Mouse (Mus musculus) kidney, postnatal 0 days (tissue): ENCODE data around the gene Thoc5. TPM values are rescaled to one million over a fixed set of nuclear protein-coding genes. Genes with fewer than 3 reads are reported as not detected.

Experiments used
- ATAC-seq: fragments of 200-750 bp; cut with Nextera tagmentation; replicated peaks from 2 replicates; pipeline ENCODE4 v1.8.0; 2017; ENCODE audit warnings: low read depth, moderate number of reproducible peaks, moderate TSS enrichment, moderate library complexity; ENCODE audit not compliant: low FRiP score
- DNase-seq: peaks from one replicate; pipeline ENCODE4 v3.0.0-alpha.2; 2016; ENCODE audit warnings: low spot score
- H3K27ac ChIP-seq: fragments of 300-500 bp; sonication (generic); 2 replicates; pipeline ENCODE4 v1.5.1; 2014; ENCODE audit warnings: mild to moderate bottlenecking
- H3K27me3 ChIP-seq: fragments of 300-500 bp; sonication (generic); 2 replicates; pipeline ENCODE4 v1.6.1; 2014; ENCODE audit warnings: low read length, mixed read lengths; ENCODE audit not compliant: insufficient read depth
- H3K36me3 ChIP-seq: fragments of 300-500 bp; sonication (generic); 2 replicates; pipeline ENCODE4 v1.6.1; 2014; ENCODE audit warnings: low read length, mixed read lengths; ENCODE audit not compliant: insufficient read depth
- H3K4me1 ChIP-seq: fragments of 300-500 bp; sonication (generic); replicated peaks from 2 replicates; pipeline ENCODE4 v1.6.1; 2014; ENCODE audit warnings: antibody characterized with exemption, low read length, mixed read lengths; ENCODE audit not compliant: insufficient read depth
- H3K4me2 ChIP-seq: fragments of 300-500 bp; sonication (generic); 2 replicates; pipeline ENCODE4 v1.6.1; 2014; ENCODE audit warnings: mild to moderate bottlenecking, low read length, moderate library complexity, mixed read lengths
- H3K4me3 ChIP-seq: fragments of 300-500 bp; sonication (generic); replicated peaks from 2 replicates; pipeline ENCODE4 v1.5.1; 2014; ENCODE audit warnings: low read depth, low read length
- H3K9ac ChIP-seq: fragments of 300-500 bp; sonication (generic); 2 replicates; pipeline ENCODE4 v1.6.1; 2014; ENCODE audit warnings: low read depth, low read length
- H3K9me3 ChIP-seq: fragments of 300-500 bp; sonication (generic); replicated peaks from 2 replicates; pipeline ENCODE4 v1.6.1; 2016; ENCODE audit warnings: low read length, inconsistent platforms, mixed read lengths
- CTCF ChIP-seq: IDR thresholded peaks from 2 replicates; pipeline ENCODE4 v1.5.1; 2016; ENCODE audit warnings: antibody characterized with exemption, low read depth, mild to moderate bottlenecking, moderate library complexity
- WGBS: fragments of 180-500 bp; shearing (Covaris S2); extraction: QIAGEN DNeasy Blood & Tissue Kit; methylation state at CpG from one replicate; pipeline ENCODE4 v1.1.7; 2014; 5-methylcytosine and 5-hydroxymethylcytosine counted together
- polyA plus RNA-seq: library from polyadenylated mRNA; unstranded; fragments of >200 nt; fragmentation: Nextera tagmentation; extraction: Ambion mirVana; gene quantifications from 2 replicates; pipeline ENCODE4 v1.2.1, GENCODE M21; 2015

Gene Thoc5
- polyA plus RNA-seq, 1 experiment from 2014 or later: 27.3 TPM

GRCm38 (mm10) chr11:4901956-4902355 lies 6.8 kb downstream of the Thoc5 start:
- no peak for ATAC-seq

GRCm38 (mm10) chr11:4906231-4906630 lies 11.1 kb downstream of the Thoc5 start:
- no peak for DNase-seq
- no peak overlapping the region for H3K4me3 ChIP-seq
- H3K27ac ChIP-seq: no peak overlapping the region
- no peak for ATAC-seq
- H3K4me1 ChIP-seq: no peaks in the 10 kb centered on the region
- H3K36me3 ChIP-seq: peaks cover 30% of the 10 kb centered on the region
- no peak for TF ChIP-seq CTCF
- H3K4me2 ChIP-seq: no peak overlapping the region
- 90% methylated on average over 6 of the region's 6 CpGs for WGBS
- H3K9ac ChIP-seq: no peak overlapping the region
- H3K9me3 ChIP-seq: no peaks in the 10 kb centered on the region
- no peaks in the 10 kb centered on the region for H3K27me3 ChIP-seq

More at GRCm38 (mm10) chr11:4901956-4902355, 6.8 kb downstream of the Thoc5 start:
- no peak overlapping the region for H3K27ac ChIP-seq
- 91% methylated on average over 6 of the region's 6 CpGs for WGBS
- no peak overlapping the region for H3K4me3 ChIP-seq
- no peak for TF ChIP-seq CTCF
- no peak overlapping the region for H3K9ac ChIP-seq
- no peaks in the 10 kb centered on the region for H3K9me3 ChIP-seq
- H3K4me1 ChIP-seq: no peaks in the 10 kb centered on the region
- no peak for DNase-seq
- peaks cover 25% of the 10 kb centered on the region for H3K36me3 ChIP-seq
- no peak overlapping the region for H3K4me2 ChIP-seq
- no peaks in the 10 kb centered on the region for H3K27me3 ChIP-seq

GRCm38 (mm10) chr11:4916068-4916467 lies 20.9 kb downstream of the Thoc5 start:
- H3K4me3 ChIP-seq: no peak overlapping the region
- no peaks in the 10 kb centered on the region for H3K27me3 ChIP-seq
- no peak overlapping the region for H3K9ac ChIP-seq
- no peak overlapping the region for H3K4me2 ChIP-seq
- 57% methylated on average over 1 of the region's 1 CpGs for WGBS
- no peak overlapping the region for H3K27ac ChIP-seq
- ATAC-seq (no peak), DNase-seq (peak; percentile 78)
- H3K36me3 ChIP-seq: peaks cover 44% of the 10 kb centered on the region
- TF ChIP-seq CTCF: peak; percentile 80
- H3K9me3 ChIP-seq: no peaks in the 10 kb centered on the region
- H3K4me1 ChIP-seq: no peaks in the 10 kb centered on the region

- H3K36me3 ChIP-seq: peaks cover 47% of the 10 kb centered on the region
- no peak overlapping the region for H3K27ac ChIP-seq
- WGBS: 76% methylated on average over 2 of the region's 2 CpGs
- no peak for DNase-seq
- no peak for TF ChIP-seq CTCF
- no peak overlapping the region for H3K9ac ChIP-seq
- no peaks in the 10 kb centered on the region for H3K9me3 ChIP-seq
- no peaks in the 10 kb centered on the region for H3K27me3 ChIP-seq
- H3K4me2 ChIP-seq: no peak overlapping the region
- H3K4me3 ChIP-seq: no peak overlapping the region
- H3K4me1 ChIP-seq: no peaks in the 10 kb centered on the region
- 0 out of 2 replicates have a peak, but pooled peaks have one; percentile 25 for ATAC-seq
These were observed 26.2 kb downstream of the Thoc5 start for GRCm38 (mm10) chr11:4921281-4921680.

GRCm38 (mm10) chr11:4921751-4922150 lies 26.6 kb downstream of the Thoc5 start:
- no peaks in the 10 kb centered on the region for H3K9me3 ChIP-seq
- TF ChIP-seq CTCF: no peak
- H3K27me3 ChIP-seq: no peaks in the 10 kb centered on the region
- DNase-seq (no peak), ATAC-seq (no peak)
- H3K4me1 ChIP-seq: no peaks in the 10 kb centered on the region
- WGBS: 89% methylated on average over 7 of the region's 7 CpGs
- H3K4me3 ChIP-seq: no peak overlapping the region
- H3K9ac ChIP-seq: no peak overlapping the region
- no peak overlapping the region for H3K27ac ChIP-seq
- H3K4me2 ChIP-seq: no peak overlapping the region
- H3K36me3 ChIP-seq: peaks cover 51% of the 10 kb centered on the region

- Histone ChIP-seq H3K27me3 (no peaks in the 10 kb centered on the region), H3K4me1 (peaks cover 6% of the 10 kb centered on the region; the same call in 1 of the 2 replicates), H3K9ac (no peak overlapping the region), H3K4me2 (no peak overlapping the region), H3K27ac (peak overlapping the region; percentile 54), H3K36me3 (peaks cover 33% of the 10 kb centered on the region), H3K4me3 (no peak overlapping the region), H3K9me3 (no peaks in the 10 kb centered on the region)
- 75% methylated on average over 3 of the region's 3 CpGs for WGBS
- TF ChIP-seq CTCF: no peak
- ATAC-seq (no peak), DNase-seq (no peak)
These were observed 32.1 kb downstream of the Thoc5 start for GRCm38 (mm10) chr11:4927224-4927623.

- no peak overlapping the region for H3K4me2 ChIP-seq
- H3K4me1 ChIP-seq: peaks cover 6% of the 10 kb centered on the region; the same call in 1 of the 2 replicates
- H3K27ac ChIP-seq: no peak overlapping the region
- H3K27me3 ChIP-seq: no peaks in the 10 kb centered on the region
- no peak for ATAC-seq
- no peak for TF ChIP-seq CTCF
- peaks cover 13% of the 10 kb centered on the region; the same call in 1 of the 2 replicates for H3K36me3 ChIP-seq
- peak; percentile 64 for DNase-seq
- H3K9ac ChIP-seq: no peak overlapping the region
- no peaks in the 10 kb centered on the region for H3K9me3 ChIP-seq
- WGBS: 44% methylated on average over 1 of the region's 1 CpGs
- H3K4me3 ChIP-seq: no peak overlapping the region
These were observed 36.0 kb downstream of the Thoc5 start for GRCm38 (mm10) chr11:4931009-4931601.
